Mouse (Mus musculus): ENCODE data around the gene Ptger3.
A peak's percentile ranks its signal among the peaks of the same experiment; 100 is the strongest.

The Ptger3 gene

GRCm38 (mm10) chr3:157566725-157567565, at the start of gene Ptger3:
Gene Ptger3 (plus strand): TSS chr3:157566892.
- DNase-seq (ENCODE audit: low spot score in 2 of 2), result peak; percentile 46 to 73

GRCm38 (mm10) chr3:157517992-157518391, 48.7 kb upstream of the Ptger3 start:
- DNase-seq (ENCODE audit: low spot score in 2 of 2), result no peak

GRCm38 (mm10) chr3:157520433-157520832, 46.3 kb upstream of the Ptger3 start:
- peak; percentile 85 to 86 for DNase-seq (ENCODE audit: low spot score in 2 of 2)

GRCm38 (mm10) chr3:157523834-157524233, 42.9 kb upstream of the Ptger3 start:
- no peak for DNase-seq (ENCODE audit: low spot score in 2 of 2)

- no peak for DNase-seq (ENCODE audit: low spot score in 2 of 2)
Observed at GRCm38 (mm10) chr3:157531585-157531984, 35.1 kb upstream of the Ptger3 start.

GRCm38 (mm10) chr3:157533964-157534785, 32.5 kb upstream of the Ptger3 start, which contains the start of gene Zranb2:
Gene Zranb2 (plus strand): TSS chr3:157534160.
- DNase-seq (ENCODE audit: low spot score in 2 of 2), result peak; percentile 94 to 95

GRCm38 (mm10) chr3:157534786-157535415, 31.8 kb upstream of the Ptger3 start:
- DNase-seq (ENCODE audit: low spot score in 2 of 2), result peak in 1 of 2 experiments; percentile 48

- DNase-seq (ENCODE audit: low spot score in 2 of 2), result no peak
Observed at GRCm38 (mm10) chr3:157549323-157549722, 17.4 kb upstream of the Ptger3 start.

- no peak for DNase-seq (ENCODE audit: low spot score in 2 of 2)
Observed at GRCm38 (mm10) chr3:157549758-157550600, 16.7 kb upstream of the Ptger3 start.

GRCm38 (mm10) chr3:157565196-157565595, 1.5 kb upstream of the Ptger3 start:
- DNase-seq (ENCODE audit: low spot score in 2 of 2), result peak; percentile 21 to 46

GRCm38 (mm10) chr3:157567566-157568132, 957 bp downstream of the Ptger3 start:
- DNase-seq (ENCODE audit: low spot score in 2 of 2), result peak; percentile 17 to 23

- no peak for DNase-seq (ENCODE audit: low spot score in 2 of 2)
Observed at GRCm38 (mm10) chr3:157572011-157572410, 5.3 kb downstream of the Ptger3 start.

- DNase-seq (ENCODE audit: low spot score in 2 of 2), result no peak
Observed at GRCm38 (mm10) chr3:157575441-157576342, 9.0 kb downstream of the Ptger3 start.

GRCm38 (mm10) chr3:157576343-157576722, 9.6 kb downstream of the Ptger3 start:
- no peak for DNase-seq (ENCODE audit: low spot score in 2 of 2)

GRCm38 (mm10) chr3:157576862-157577261, 10.2 kb downstream of the Ptger3 start:
- no peak for DNase-seq (ENCODE audit: low spot score in 2 of 2)

- no peak for DNase-seq (ENCODE audit: low spot score in 2 of 2)
Observed at GRCm38 (mm10) chr3:157578469-157579170, 11.9 kb downstream of the Ptger3 start.

- DNase-seq (ENCODE audit: low spot score in 2 of 2), result no peak
Observed at GRCm38 (mm10) chr3:157579376-157579775, 12.7 kb downstream of the Ptger3 start.

GRCm38 (mm10) chr3:157580299-157580698, 13.6 kb downstream of the Ptger3 start:
- no peak for DNase-seq (ENCODE audit: low spot score in 2 of 2)

- DNase-seq (ENCODE audit: low spot score in 2 of 2), result no peak
Observed at GRCm38 (mm10) chr3:157581755-157582154, 15.1 kb downstream of the Ptger3 start.

Measured in right cerebral cortex, adult 2 months (tissue).